Mouse (Mus musculus) heart, embryonic 15.5 days (tissue): ENCODE results near the gene 1700020D05Rik. TPM values are rescaled to one million over a fixed set of nuclear protein-coding genes. Genes with fewer than 3 reads are reported as not detected.
"Not testable (repeated sequence)": the region's sequence is repeated elsewhere in the genome, so short reads cannot be mapped to it uniquely, and the experiment has no call there.

ENCODE experiments used
- ATAC-seq: fragments of 200-750 bp; cut with Nextera tagmentation; replicated peaks from 2 replicates; pipeline ENCODE4 v1.8.0; 2017; ENCODE audit warnings: low read depth, moderate TSS enrichment; ENCODE audit not compliant: insufficient number of reproducible peaks, insufficient read depth, low FRiP score
- H3K27ac ChIP-seq: fragments of 300-500 bp; sonication (generic); 2 replicates; pipeline ENCODE4 v1.5.1; 2015; ENCODE audit warnings: mild to moderate bottlenecking, inconsistent platforms
- H3K27me3 ChIP-seq: fragments of 300-500 bp; sonication (generic); 2 replicates; pipeline ENCODE4 v1.6.1; 2015; ENCODE audit warnings: inconsistent platforms
- H3K36me3 ChIP-seq: fragments of 300-500 bp; sonication (generic); 2 replicates; pipeline ENCODE4 v1.6.1; 2015; ENCODE audit warnings: mild to moderate bottlenecking, inconsistent platforms
- H3K4me1 ChIP-seq: fragments of 300-500 bp; sonication (generic); replicated peaks from 2 replicates; pipeline ENCODE4 v1.6.1; 2015; ENCODE audit warnings: inconsistent platforms
- H3K4me2 ChIP-seq: fragments of 300-500 bp; sonication (generic); 2 replicates; pipeline ENCODE4 v1.6.1; 2015; ENCODE audit warnings: inconsistent platforms, mild to moderate bottlenecking, moderate library complexity
- H3K4me3 ChIP-seq: fragments of 300-500 bp; sonication (generic); 2 replicates; pipeline ENCODE4 v1.5.1; 2015; ENCODE audit warnings: mild to moderate bottlenecking, inconsistent platforms
- H3K9ac ChIP-seq: fragments of 300-500 bp; sonication (generic); 2 replicates; pipeline ENCODE4 v1.6.1; 2015; ENCODE audit warnings: mild to moderate bottlenecking, inconsistent platforms
- H3K9me3 ChIP-seq: fragments of 300-500 bp; sonication (generic); replicated peaks from 2 replicates; pipeline ENCODE4 v1.6.1; 2016; ENCODE audit warnings: inconsistent platforms
- WGBS: fragments of 180-500 bp; shearing (Covaris S2); methylation state at CpG from one replicate; pipeline ENCODE4 v1.1.7; 2015; ENCODE audit warnings: mixed read lengths; 5-methylcytosine and 5-hydroxymethylcytosine counted together
- polyA plus RNA-seq: library from polyadenylated mRNA; unstranded; fragments of >200 nt; fragmentation: Nextera tagmentation; extraction: Ambion mirVana; gene quantifications from 2 replicates; pipeline ENCODE4 v1.2.1, GENCODE M21; 2015

1700020D05Rik gene
- polyA plus RNA-seq, 1 experiment from 2014 or later, result 0.16 TPM

- no peak overlapping the region for H3K27ac ChIP-seq
- H3K27me3 ChIP-seq, result no peaks in the 10 kb centered on the region
These were observed 10.9 kb downstream of the 1700020D05Rik start for GRCm38 (mm10) chr19:5492641-5493040.

GRCm38 (mm10) chr19:5490898-5491708, 12.5 kb downstream of the 1700020D05Rik start:
- peaks cover 45% of the 10 kb centered on the region for H3K4me1 ChIP-seq
- H3K36me3 ChIP-seq, result peaks cover 37% of the 10 kb centered on the region
- H3K9ac ChIP-seq, result peak overlapping the region; percentile 97
- H3K4me2 ChIP-seq, result peak overlapping the region; percentile 86
- no peaks in the 10 kb centered on the region for H3K9me3 ChIP-seq
- WGBS, result under 1% methylated on average over 59 of the region's 59 CpGs
- no peaks in the 10 kb centered on the region for H3K27me3 ChIP-seq
- peak overlapping the region; percentile 100 for H3K27ac ChIP-seq
- ATAC-seq, result 0 out of 2 replicates have a peak, but pooled peaks have one; percentile 8
- H3K4me3 ChIP-seq, result peak overlapping the region; percentile 96

More at GRCm38 (mm10) chr19:5492641-5493040, 10.9 kb downstream of the 1700020D05Rik start:
- 0 out of 2 replicates have a peak overlapping the region, but pooled peaks have one; percentile 96 for H3K4me3 ChIP-seq
- peaks cover 50% of the 10 kb centered on the region for H3K36me3 ChIP-seq
- peaks cover 29% of the 10 kb centered on the region for H3K4me1 ChIP-seq
- no peaks in the 10 kb centered on the region for H3K9me3 ChIP-seq
- 76% methylated on average over 4 of the region's 4 CpGs for WGBS
- no peak for ATAC-seq
- H3K4me2 ChIP-seq, result no peak overlapping the region
- 0 out of 2 replicates have a peak overlapping the region, but pooled peaks have one; percentile 9 for H3K9ac ChIP-seq

- WGBS, result under 1% methylated on average over 61 of the region's 62 CpGs
- H3K36me3 ChIP-seq, result peaks cover 36% of the 10 kb centered on the region
These were observed 13.2 kb downstream of the 1700020D05Rik start, which contains the start of gene Cfl1 for GRCm38 (mm10) chr19:5490313-5490897. TSS of gene Cfl1 (plus strand) at chr19:5490455.

GRCm38 (mm10) chr19:5489721-5490120, 13.9 kb downstream of the 1700020D05Rik start:
- H3K9ac ChIP-seq, H3K9me3 ChIP-seq, H3K27me3 ChIP-seq, ATAC-seq: not testable (repeated sequence)
- H3K27ac ChIP-seq, result peak overlapping the region; percentile 100
- WGBS, result 40% methylated on average over 10 of the region's 10 CpGs
- peaks cover 48% of the 10 kb centered on the region for H3K4me1 ChIP-seq
- H3K4me2 ChIP-seq, result peak overlapping the region; percentile 86
- H3K36me3 ChIP-seq, result peaks cover 37% of the 10 kb centered on the region
- H3K4me3 ChIP-seq, result peak overlapping the region; percentile 96

More at GRCm38 (mm10) chr19:5490313-5490897, 13.2 kb downstream of the 1700020D05Rik start, which contains the start of gene Cfl1:
- no peaks in the 10 kb centered on the region for H3K27me3 ChIP-seq
- H3K9ac ChIP-seq, result peak within 1 kb of the TSS; percentile 97
- H3K4me3 ChIP-seq, result peak within 1 kb of the TSS; percentile 96
- H3K9me3 ChIP-seq, result no peaks in the 10 kb centered on the region
- peak within 1 kb of the TSS; percentile 100 for H3K27ac ChIP-seq
- ATAC-seq, result peak; percentile 64
- peak within 1 kb of the TSS; percentile 86 for H3K4me2 ChIP-seq
- H3K4me1 ChIP-seq, result peaks cover 48% of the 10 kb centered on the region

- Histone ChIP-seq H3K4me2 (peak overlapping the region; percentile 86), H3K9me3 (no peaks in the 10 kb centered on the region), H3K4me3 (peak overlapping the region; percentile 65), H3K9ac (peak overlapping the region; percentile 62), H3K4me1 (peaks cover 45% of the 10 kb centered on the region), H3K27ac (peak overlapping the region; percentile 100), H3K27me3 (no peaks in the 10 kb centered on the region), H3K36me3 (peaks cover 36% of the 10 kb centered on the region)
- ATAC-seq, result peak; percentile 81
- WGBS, result under 1% methylated on average over 26 of the region's 26 CpGs
These were observed 14.6 kb downstream of the 1700020D05Rik start for GRCm38 (mm10) chr19:5488878-5489571.

GRCm38 (mm10) chr19:5487768-5488550, 15.6 kb downstream of the 1700020D05Rik start, which contains the start of gene Mus81:
TSS of gene Mus81 (minus strand) at chr19:5488402.
- Histone ChIP-seq H3K4me1 (peaks cover 41% of the 10 kb centered on the region), H3K9me3 (no peaks in the 10 kb centered on the region), H3K9ac (peak within 1 kb of the TSS; percentile 72), H3K4me3 (peak within 1 kb of the TSS; percentile 65), H3K4me2 (peak within 1 kb of the TSS; percentile 86), H3K27me3 (no peaks in the 10 kb centered on the region), H3K27ac (peak within 1 kb of the TSS; percentile 100), H3K36me3 (peaks cover 33% of the 10 kb centered on the region)
- WGBS, result under 1% methylated on average over 39 of the region's 39 CpGs
- peak; percentile 73 for ATAC-seq

- Histone ChIP-seq H3K9ac (0 out of 2 replicates have a peak overlapping the region, but pooled peaks have one; percentile 4), H3K4me1 (peaks cover 29% of the 10 kb centered on the region), H3K27ac (no peak overlapping the region), H3K27me3 (no peaks in the 10 kb centered on the region), H3K4me2 (peak overlapping the region; percentile 86; the same call in 1 of the 2 replicates), H3K4me3 (peak overlapping the region; percentile 65; the same call in 1 of the 2 replicates), H3K9me3 (no peaks in the 10 kb centered on the region), H3K36me3 (peaks cover 38% of the 10 kb centered on the region)
- 77% methylated on average over 4 of the region's 4 CpGs for WGBS
- no peak for ATAC-seq
These were observed 16.8 kb downstream of the 1700020D05Rik start for GRCm38 (mm10) chr19:5486771-5487170.

- Histone ChIP-seq H3K9me3 (no peaks in the 10 kb centered on the region), H3K4me3 (no peak overlapping the region), H3K36me3 (peaks cover 43% of the 10 kb centered on the region), H3K27me3 (no peaks in the 10 kb centered on the region), H3K4me1 (peaks cover 28% of the 10 kb centered on the region), H3K9ac (peak overlapping the region; percentile 4; the same call in 1 of the 2 replicates), H3K4me2 (no peak overlapping the region), H3K27ac (no peak overlapping the region)
- no peak for ATAC-seq
- 78% methylated on average over 8 of the region's 8 CpGs for WGBS
These were observed 17.3 kb downstream of the 1700020D05Rik start for GRCm38 (mm10) chr19:5486286-5486685.

GRCm38 (mm10) chr19:5485821-5486220, 17.8 kb downstream of the 1700020D05Rik start:
- Histone ChIP-seq H3K36me3 (peaks cover 44% of the 10 kb centered on the region), H3K9ac (no peak overlapping the region), H3K4me2 (no peak overlapping the region), H3K4me3 (no peak overlapping the region), H3K27ac (no peak overlapping the region), H3K27me3 (no peaks in the 10 kb centered on the region), H3K4me1 (peaks cover 28% of the 10 kb centered on the region), H3K9me3 (no peaks in the 10 kb centered on the region)
- 92% methylated on average over 7 of the region's 7 CpGs for WGBS
- no peak for ATAC-seq

- H3K27me3 ChIP-seq, result no peaks in the 10 kb centered on the region
These were observed 18.2 kb downstream of the 1700020D05Rik start for GRCm38 (mm10) chr19:5485371-5485770.

More at GRCm38 (mm10) chr19:5485371-5485770, 18.2 kb downstream of the 1700020D05Rik start:
- H3K4me3 ChIP-seq, result no peak overlapping the region
- peaks cover 28% of the 10 kb centered on the region for H3K4me1 ChIP-seq
- no peak overlapping the region for H3K4me2 ChIP-seq
- H3K27ac ChIP-seq, result no peak overlapping the region
- ATAC-seq, result no peak
- H3K9me3 ChIP-seq, result no peaks in the 10 kb centered on the region
- 85% methylated on average over 8 of the region's 8 CpGs for WGBS
- H3K36me3 ChIP-seq, result peaks cover 44% of the 10 kb centered on the region
- no peak overlapping the region for H3K9ac ChIP-seq
